Mouse (Mus musculus): ENCODE measurements around the gene Fyn. TPM values are rescaled to one million over a fixed set of nuclear protein-coding genes. Genes with fewer than 3 reads are reported as not detected.

The Fyn gene
- polyA plus RNA-seq, 1 experiment from 2014 or later = 32.6 TPM

GRCm38 (mm10) chr10:39518859-39519258 lies 150.2 kb downstream of the Fyn start:
- Histone ChIP-seq H3K27ac (ENCODE audit: low read depth, low read length) (0 out of 2 replicates have a peak overlapping the region, but pooled peaks have one; percentile 14), H3K9ac (ENCODE audit: low read depth, low read length) (no peak overlapping the region), H3K27me3 (ENCODE audit: control insufficient read depth, insufficient read depth, low read length) (no peaks in the 10 kb centered on the region), H3K4me1 (ENCODE audit: control insufficient read depth, insufficient read depth, low read length) (peaks cover 18% of the 10 kb centered on the region; the same call in 1 of the 2 replicates), H3K4me3 (ENCODE audit: low read length) (no peak overlapping the region), H3K9me3 (ENCODE audit: control insufficient read depth, low read length) (no peaks in the 10 kb centered on the region), H3K36me3 (ENCODE audit: control insufficient read depth, insufficient read depth, low read length) (peaks cover 4% of the 10 kb centered on the region; the same call in 1 of the 2 replicates), H3K4me2 (replicated peaks; ENCODE audit: low read depth, low read length) (no peak overlapping the region)
- 78% methylated on average over 3 of the region's 3 CpGs for WGBS
- ATAC-seq (ENCODE audit: low FRiP score, low TSS enrichment) = no peak

GRCm38 (mm10) chr10:39520123-39520989 lies 151.7 kb downstream of the Fyn start:
- peaks cover 6% of the 10 kb centered on the region; the same call in 1 of the 2 replicates for H3K36me3 ChIP-seq (ENCODE audit: control insufficient read depth, insufficient read depth, low read length)
- H3K4me1 ChIP-seq (ENCODE audit: control insufficient read depth, insufficient read depth, low read length) = peaks cover 25% of the 10 kb centered on the region; the same call in 1 of the 2 replicates
- H3K4me3 ChIP-seq (ENCODE audit: low read length) = no peak overlapping the region
- H3K9me3 ChIP-seq (ENCODE audit: control insufficient read depth, low read length) = no peaks in the 10 kb centered on the region
- peak; percentile 60; the same call in 1 of the 2 replicates for ATAC-seq (ENCODE audit: low FRiP score, low TSS enrichment)
- no peaks in the 10 kb centered on the region for H3K27me3 ChIP-seq (ENCODE audit: control insufficient read depth, insufficient read depth, low read length)
- no peak overlapping the region for H3K9ac ChIP-seq (ENCODE audit: low read depth, low read length)
- no peak overlapping the region for H3K4me2 ChIP-seq (replicated peaks; ENCODE audit: low read depth, low read length)
- WGBS = 61% methylated on average over 9 of the region's 9 CpGs
- no peak overlapping the region for H3K27ac ChIP-seq (ENCODE audit: low read depth, low read length)

- Histone ChIP-seq H3K27ac (ENCODE audit: low read depth, low read length) (no peak overlapping the region), H3K4me1 (ENCODE audit: control insufficient read depth, insufficient read depth, low read length) (peaks cover 25% of the 10 kb centered on the region; the same call in 1 of the 2 replicates), H3K9me3 (ENCODE audit: control insufficient read depth, low read length) (no peaks in the 10 kb centered on the region), H3K27me3 (ENCODE audit: control insufficient read depth, insufficient read depth, low read length) (no peaks in the 10 kb centered on the region), H3K9ac (ENCODE audit: low read depth, low read length) (no peak overlapping the region), H3K36me3 (ENCODE audit: control insufficient read depth, insufficient read depth, low read length) (peaks cover 4% of the 10 kb centered on the region; the same call in 1 of the 2 replicates), H3K4me3 (ENCODE audit: low read length) (no peak overlapping the region), H3K4me2 (replicated peaks; ENCODE audit: low read depth, low read length) (no peak overlapping the region)
- ATAC-seq (ENCODE audit: low FRiP score, low TSS enrichment) = no peak
- WGBS = 69% methylated on average over 1 of the region's 1 CpGs
Observed at GRCm38 (mm10) chr10:39521327-39521726, 152.7 kb downstream of the Fyn start.

- H3K36me3 ChIP-seq (ENCODE audit: control insufficient read depth, insufficient read depth, low read length) = peaks cover 6% of the 10 kb centered on the region; the same call in 1 of the 2 replicates
- H3K4me3 ChIP-seq (ENCODE audit: low read length) = no peak overlapping the region
- no peak overlapping the region for H3K4me2 ChIP-seq (replicated peaks; ENCODE audit: low read depth, low read length)
- no peaks in the 10 kb centered on the region for H3K27me3 ChIP-seq (ENCODE audit: control insufficient read depth, insufficient read depth, low read length)
- H3K9me3 ChIP-seq (ENCODE audit: control insufficient read depth, low read length) = no peaks in the 10 kb centered on the region
- no peak overlapping the region for H3K9ac ChIP-seq (ENCODE audit: low read depth, low read length)
- WGBS = 77% methylated on average over 5 of the region's 5 CpGs
- H3K4me1 ChIP-seq (ENCODE audit: control insufficient read depth, insufficient read depth, low read length) = peaks cover 25% of the 10 kb centered on the region; the same call in 1 of the 2 replicates
- peak overlapping the region; percentile 9; the same call in 1 of the 2 replicates for H3K27ac ChIP-seq (ENCODE audit: low read depth, low read length)
- no peak for ATAC-seq (ENCODE audit: low FRiP score, low TSS enrichment)
Observed at GRCm38 (mm10) chr10:39521861-39522391, 153.3 kb downstream of the Fyn start.

- H3K27ac ChIP-seq (ENCODE audit: low read depth, low read length) = peak overlapping the region; percentile 9; the same call in 1 of the 2 replicates
- H3K9me3 ChIP-seq (ENCODE audit: control insufficient read depth, low read length) = no peaks in the 10 kb centered on the region
- H3K4me2 ChIP-seq (replicated peaks; ENCODE audit: low read depth, low read length) = no peak overlapping the region
- 57% methylated on average over 11 of the region's 11 CpGs for WGBS
- H3K27me3 ChIP-seq (ENCODE audit: control insufficient read depth, insufficient read depth, low read length) = no peaks in the 10 kb centered on the region
- no peak overlapping the region for H3K4me3 ChIP-seq (ENCODE audit: low read length)
- peaks cover 26% of the 10 kb centered on the region; the same call in 1 of the 2 replicates for H3K4me1 ChIP-seq (ENCODE audit: control insufficient read depth, insufficient read depth, low read length)
- peaks cover 6% of the 10 kb centered on the region; the same call in 1 of the 2 replicates for H3K36me3 ChIP-seq (ENCODE audit: control insufficient read depth, insufficient read depth, low read length)
- ATAC-seq (ENCODE audit: low FRiP score, low TSS enrichment) = peak; percentile 44; the same call in 1 of the 2 replicates
- H3K9ac ChIP-seq (ENCODE audit: low read depth, low read length) = no peak overlapping the region
Observed at GRCm38 (mm10) chr10:39522857-39523614, 154.4 kb downstream of the Fyn start.

- Histone ChIP-seq H3K4me1 (ENCODE audit: control insufficient read depth, insufficient read depth, low read length) (peaks cover 28% of the 10 kb centered on the region; the same call in 1 of the 2 replicates), H3K27ac (ENCODE audit: low read depth, low read length) (no peak overlapping the region), H3K4me3 (ENCODE audit: low read length) (no peak overlapping the region), H3K9ac (ENCODE audit: low read depth, low read length) (no peak overlapping the region), H3K9me3 (ENCODE audit: control insufficient read depth, low read length) (no peaks in the 10 kb centered on the region), H3K36me3 (ENCODE audit: control insufficient read depth, insufficient read depth, low read length) (peaks cover 9% of the 10 kb centered on the region; the same call in 1 of the 2 replicates), H3K27me3 (ENCODE audit: control insufficient read depth, insufficient read depth, low read length) (no peaks in the 10 kb centered on the region), H3K4me2 (replicated peaks; ENCODE audit: low read depth, low read length) (no peak overlapping the region)
- ATAC-seq (ENCODE audit: low FRiP score, low TSS enrichment) = no peak
- WGBS = 36% methylated on average over 8 of the region's 8 CpGs
Observed at GRCm38 (mm10) chr10:39524355-39524754, 155.7 kb downstream of the Fyn start.

GRCm38 (mm10) chr10:39525431-39525830 lies 156.8 kb downstream of the Fyn start:
- Histone ChIP-seq H3K4me3 (ENCODE audit: low read length) (no peak overlapping the region), H3K4me1 (ENCODE audit: control insufficient read depth, insufficient read depth, low read length) (peaks cover 28% of the 10 kb centered on the region; the same call in 1 of the 2 replicates), H3K27me3 (ENCODE audit: control insufficient read depth, insufficient read depth, low read length) (no peaks in the 10 kb centered on the region), H3K36me3 (ENCODE audit: control insufficient read depth, insufficient read depth, low read length) (peaks cover 9% of the 10 kb centered on the region; the same call in 1 of the 2 replicates), H3K4me2 (replicated peaks; ENCODE audit: low read depth, low read length) (no peak overlapping the region), H3K9ac (ENCODE audit: low read depth, low read length) (no peak overlapping the region), H3K9me3 (ENCODE audit: control insufficient read depth, low read length) (no peaks in the 10 kb centered on the region), H3K27ac (ENCODE audit: low read depth, low read length) (no peak overlapping the region)
- no peak for ATAC-seq (ENCODE audit: low FRiP score, low TSS enrichment)
- WGBS = 93% methylated on average over 13 of the region's 13 CpGs

- 46% methylated on average over 3 of the region's 5 CpGs for WGBS
Observed at GRCm38 (mm10) chr10:39527113-39527512, 158.5 kb downstream of the Fyn start.

More at GRCm38 (mm10) chr10:39527113-39527512, 158.5 kb downstream of the Fyn start:
- Histone ChIP-seq H3K27ac (ENCODE audit: low read depth, low read length) (no peak overlapping the region), H3K4me2 (replicated peaks; ENCODE audit: low read depth, low read length) (no peak overlapping the region), H3K27me3 (ENCODE audit: control insufficient read depth, insufficient read depth, low read length) (no peaks in the 10 kb centered on the region), H3K36me3 (ENCODE audit: control insufficient read depth, insufficient read depth, low read length) (peaks cover 9% of the 10 kb centered on the region; the same call in 1 of the 2 replicates), H3K9ac (ENCODE audit: low read depth, low read length) (no peak overlapping the region), H3K4me3 (ENCODE audit: low read length) (no peak overlapping the region), H3K4me1 (ENCODE audit: control insufficient read depth, insufficient read depth, low read length) (peaks cover 32% of the 10 kb centered on the region; the same call in 1 of the 2 replicates), H3K9me3 (ENCODE audit: control insufficient read depth, low read length) (no peaks in the 10 kb centered on the region)
- no peak for ATAC-seq (ENCODE audit: low FRiP score, low TSS enrichment)

Data from kidney, embryonic 14.5 days (tissue).